Mouse (Mus musculus) monocyte, adult 5-6 weeks (primary cell): ENCODE measurements around the gene Fgfr2. TPM values are rescaled to one million over a fixed set of nuclear protein-coding genes. Genes with fewer than 3 reads are reported as not detected.

Experiments used
- ATAC-seq: fragments of 153-309, 156-312 bp; replicated peaks from 2 replicates; pipeline ENCODE4 v1.8.0; 2017; ENCODE audit warnings: mild to moderate bottlenecking; ENCODE audit not compliant: low TSS enrichment, insufficient number of reproducible peaks, severe bottlenecking, poor library complexity, low FRiP score
- total RNA-seq: library from RNA; stranded (forward); fragments of 200-1000, 200-491, 200-594 nt; gene quantifications from 3 replicates; pipeline ENCODE4 v1.2.3, GENCODE M21; 2017

Gene Fgfr2
- total RNA-seq, 1 experiment from 2014 or later, result not detected

GRCm38 (mm10) chr7:130827844-130828403 is 2295.2 kb downstream of the Fgfr2 start:
- ATAC-seq, result no peak

- no peak for ATAC-seq
Observed at GRCm38 (mm10) chr7:130827431-130827830, 2295.7 kb downstream of the Fgfr2 start.

GRCm38 (mm10) chr7:130826343-130826742 is 2296.8 kb downstream of the Fgfr2 start:
- no peak for ATAC-seq

- no peak for ATAC-seq
Observed at GRCm38 (mm10) chr7:130823992-130824391, 2299.2 kb downstream of the Fgfr2 start.

- no peak for ATAC-seq
Observed at GRCm38 (mm10) chr7:130819624-130820023, 2303.5 kb downstream of the Fgfr2 start.

- ATAC-seq, result no peak
Observed at GRCm38 (mm10) chr7:130818813-130819212, 2304.3 kb downstream of the Fgfr2 start.

GRCm38 (mm10) chr7:130816243-130816642 is 2306.9 kb downstream of the Fgfr2 start:
- no peak for ATAC-seq

GRCm38 (mm10) chr7:130815601-130816000 is 2307.5 kb downstream of the Fgfr2 start:
- no peak for ATAC-seq

GRCm38 (mm10) chr7:130812407-130812806 is 2310.7 kb downstream of the Fgfr2 start:
- ATAC-seq, result peak; percentile 29

GRCm38 (mm10) chr7:130810238-130810637 is 2312.9 kb downstream of the Fgfr2 start:
- ATAC-seq, result no peak

- ATAC-seq, result no peak
Observed at GRCm38 (mm10) chr7:130808694-130809093, 2314.5 kb downstream of the Fgfr2 start.

- no peak for ATAC-seq
Observed at GRCm38 (mm10) chr7:130807749-130808148, 2315.4 kb downstream of the Fgfr2 start.

GRCm38 (mm10) chr7:130804991-130805390 is 2318.2 kb downstream of the Fgfr2 start:
- ATAC-seq, result no peak

- ATAC-seq, result no peak
Observed at GRCm38 (mm10) chr7:130803251-130803825, 2319.8 kb downstream of the Fgfr2 start.

- no peak for ATAC-seq
Observed at GRCm38 (mm10) chr7:130801811-130802210, 2321.3 kb downstream of the Fgfr2 start.

GRCm38 (mm10) chr7:130800681-130801080 is 2322.5 kb downstream of the Fgfr2 start:
- ATAC-seq, result peak; percentile 33; the same call in 1 of the 2 replicates

- ATAC-seq, result no peak
Observed at GRCm38 (mm10) chr7:130799418-130799817, 2323.7 kb downstream of the Fgfr2 start.

- no peak for ATAC-seq
Observed at GRCm38 (mm10) chr7:130797524-130797923, 2325.6 kb downstream of the Fgfr2 start.

- ATAC-seq, result no peak
Observed at GRCm38 (mm10) chr7:130796786-130797185, 2326.4 kb downstream of the Fgfr2 start.

GRCm38 (mm10) chr7:130793671-130794070 is 2329.5 kb downstream of the Fgfr2 start:
- ATAC-seq, result no peak

- ATAC-seq, result no peak
Observed at GRCm38 (mm10) chr7:130789456-130789855, 2333.7 kb downstream of the Fgfr2 start.
